Mouse (Mus musculus) intestine, embryonic 14.5 days (tissue): ENCODE measurements at regions not wholly inside any gene's neighbourhood (a gene's known extent, or its start where the extent isn't known, plus 50 kb on each side); places are given as distances from the start of the nearest gene placed in this dataset.

Experiments used
- ATAC-seq: fragments of 200-750 bp; cut with Nextera tagmentation; replicated peaks from 2 replicates; pipeline ENCODE4 v1.8.0; 2017; ENCODE audit warnings: low read depth, moderate number of reproducible peaks, moderate TSS enrichment, moderate library complexity; ENCODE audit not compliant: low FRiP score, low TSS enrichment
- DNase-seq: peaks from one replicate; pipeline ENCODE4 v3.0.0-alpha.2; 2018; ENCODE audit warnings: low spot score
- H3K27ac ChIP-seq: fragments of 300-500 bp; sonication (generic); 2 replicates; pipeline ENCODE4 v1.5.1; 2014; ENCODE audit warnings: low read depth, mild to moderate bottlenecking, control low read depth
- H3K27me3 ChIP-seq: fragments of 300-500 bp; sonication (generic); replicated peaks from 2 replicates; pipeline ENCODE4 v1.6.1; 2014; ENCODE audit warnings: low read length, control low read depth; ENCODE audit not compliant: control insufficient read depth, insufficient read depth
- H3K36me3 ChIP-seq: fragments of 300-500 bp; sonication (generic); 2 replicates; pipeline ENCODE4 v1.6.1; 2014; ENCODE audit warnings: low read length, control low read depth; ENCODE audit not compliant: control insufficient read depth, insufficient read depth
- H3K4me1 ChIP-seq: fragments of 300-500 bp; sonication (generic); replicated peaks from 2 replicates; pipeline ENCODE4 v1.6.1; 2014; ENCODE audit warnings: low read length, control low read depth, mixed read lengths; ENCODE audit not compliant: control insufficient read depth, insufficient read depth
- H3K4me2 ChIP-seq: fragments of 300-500 bp; sonication (generic); 2 replicates; pipeline ENCODE4 v1.6.1; 2014; ENCODE audit warnings: low read length
- H3K4me3 ChIP-seq: fragments of 300-500 bp; sonication (generic); 2 replicates; pipeline ENCODE4 v1.5.1; 2014; ENCODE audit warnings: low read depth, low read length, control low read depth, mixed read lengths
- H3K9ac ChIP-seq: fragments of 300-500 bp; sonication (generic); 2 replicates; pipeline ENCODE4 v1.6.1; 2014; ENCODE audit warnings: mild to moderate bottlenecking, low read length
- H3K9me3 ChIP-seq: fragments of 300-500 bp; sonication (generic); 2 replicates; pipeline ENCODE4 v1.6.1; 2016; ENCODE audit warnings: low read length, control low read depth; ENCODE audit not compliant: control insufficient read depth
- WGBS: fragments of 180-500 bp; shearing (Covaris S2); extraction: QIAGEN DNeasy Blood & Tissue Kit; methylation state at CpG from one replicate; pipeline ENCODE4 v1.1.7; 2014; 5-methylcytosine and 5-hydroxymethylcytosine counted together

- ATAC-seq, result no peak
- H3K27ac ChIP-seq, result no peak overlapping the region
- no peaks in the 10 kb centered on the region for H3K36me3 ChIP-seq
- H3K9ac ChIP-seq, result no peak overlapping the region
- no peaks in the 10 kb centered on the region for H3K27me3 ChIP-seq
- 70% methylated on average over 3 of the region's 3 CpGs for WGBS
- H3K4me2 ChIP-seq, result no peak overlapping the region
- H3K4me1 ChIP-seq, result no peaks in the 10 kb centered on the region
- DNase-seq, result no peak
- H3K9me3 ChIP-seq, result no peaks in the 10 kb centered on the region
- no peak overlapping the region for H3K4me3 ChIP-seq
Measured at GRCm38 (mm10) chr16:74814386-74814785, 402.8 kb upstream of the Robo2 start.

GRCm38 (mm10) chr16:74809154-74809825 is 397.7 kb upstream of the Robo2 start:
- Histone ChIP-seq H3K27me3 (no peaks in the 10 kb centered on the region), H3K9ac (no peak overlapping the region), H3K27ac (no peak overlapping the region), H3K4me2 (no peak overlapping the region), H3K4me1 (no peaks in the 10 kb centered on the region), H3K4me3 (no peak overlapping the region), H3K9me3 (no peaks in the 10 kb centered on the region), H3K36me3 (no peaks in the 10 kb centered on the region)
- WGBS, result 71% methylated on average over 7 of the region's 7 CpGs
- DNase-seq (no peak), ATAC-seq (no peak)

- Histone ChIP-seq H3K27ac (no peak overlapping the region), H3K4me2 (no peak overlapping the region), H3K4me3 (no peak overlapping the region), H3K9me3 (no peaks in the 10 kb centered on the region), H3K27me3 (no peaks in the 10 kb centered on the region), H3K9ac (no peak overlapping the region), H3K36me3 (no peaks in the 10 kb centered on the region), H3K4me1 (no peaks in the 10 kb centered on the region)
- WGBS, result 84% methylated on average over 2 of the region's 2 CpGs
- ATAC-seq (no peak), DNase-seq (no peak)
Measured at GRCm38 (mm10) chr16:74806775-74807174, 395.1 kb upstream of the Robo2 start.

DNA sequence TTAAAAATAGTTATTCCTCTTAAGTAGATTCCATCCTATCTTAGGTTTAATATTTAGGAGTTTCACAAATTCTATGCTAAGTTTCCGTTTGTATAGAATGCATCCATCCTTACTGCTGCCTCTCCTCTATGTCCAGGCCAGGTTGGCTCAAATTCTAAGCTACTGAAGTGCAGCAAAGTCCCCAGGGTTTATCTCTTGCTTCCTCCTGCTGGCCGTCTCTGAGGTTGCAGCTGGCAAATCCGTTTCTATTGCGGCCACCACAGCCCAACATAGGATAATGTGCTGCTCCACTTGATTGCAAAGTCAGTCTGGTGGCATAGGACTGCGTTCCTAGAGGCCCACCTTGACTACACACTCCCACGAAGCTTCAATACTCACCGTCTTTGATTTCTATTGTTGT is 389.7 kb upstream of the Robo2 start:
- no peaks in the 10 kb centered on the region for H3K9me3 ChIP-seq
- no peaks in the 10 kb centered on the region; the same call in 1 of the 2 replicates for H3K4me1 ChIP-seq
- WGBS, result 14% methylated on average over 7 of the region's 7 CpGs
- H3K4me3 ChIP-seq, result no peak overlapping the region
- no peak overlapping the region for H3K27ac ChIP-seq
- H3K36me3 ChIP-seq, result no peaks in the 10 kb centered on the region
- DNase-seq (peak; percentile 73), ATAC-seq (peak; percentile 75)
- no peak overlapping the region for H3K4me2 ChIP-seq
- no peak overlapping the region for H3K9ac ChIP-seq
- no peaks in the 10 kb centered on the region for H3K27me3 ChIP-seq

GRCm38 (mm10) chr16:74796303-74796653 is 384.7 kb upstream of the Robo2 start:
- Histone ChIP-seq H3K4me2 (no peak overlapping the region), H3K9me3 (no peaks in the 10 kb centered on the region), H3K4me3 (no peak overlapping the region), H3K9ac (no peak overlapping the region), H3K27ac (no peak overlapping the region), H3K36me3 (no peaks in the 10 kb centered on the region), H3K27me3 (no peaks in the 10 kb centered on the region), H3K4me1 (peaks cover 2% of the 10 kb centered on the region; the same call in 1 of the 2 replicates)
- DNase-seq, result no peak
- no peak for ATAC-seq
- WGBS, result 38% methylated on average over 2 of the region's 2 CpGs

DNA sequence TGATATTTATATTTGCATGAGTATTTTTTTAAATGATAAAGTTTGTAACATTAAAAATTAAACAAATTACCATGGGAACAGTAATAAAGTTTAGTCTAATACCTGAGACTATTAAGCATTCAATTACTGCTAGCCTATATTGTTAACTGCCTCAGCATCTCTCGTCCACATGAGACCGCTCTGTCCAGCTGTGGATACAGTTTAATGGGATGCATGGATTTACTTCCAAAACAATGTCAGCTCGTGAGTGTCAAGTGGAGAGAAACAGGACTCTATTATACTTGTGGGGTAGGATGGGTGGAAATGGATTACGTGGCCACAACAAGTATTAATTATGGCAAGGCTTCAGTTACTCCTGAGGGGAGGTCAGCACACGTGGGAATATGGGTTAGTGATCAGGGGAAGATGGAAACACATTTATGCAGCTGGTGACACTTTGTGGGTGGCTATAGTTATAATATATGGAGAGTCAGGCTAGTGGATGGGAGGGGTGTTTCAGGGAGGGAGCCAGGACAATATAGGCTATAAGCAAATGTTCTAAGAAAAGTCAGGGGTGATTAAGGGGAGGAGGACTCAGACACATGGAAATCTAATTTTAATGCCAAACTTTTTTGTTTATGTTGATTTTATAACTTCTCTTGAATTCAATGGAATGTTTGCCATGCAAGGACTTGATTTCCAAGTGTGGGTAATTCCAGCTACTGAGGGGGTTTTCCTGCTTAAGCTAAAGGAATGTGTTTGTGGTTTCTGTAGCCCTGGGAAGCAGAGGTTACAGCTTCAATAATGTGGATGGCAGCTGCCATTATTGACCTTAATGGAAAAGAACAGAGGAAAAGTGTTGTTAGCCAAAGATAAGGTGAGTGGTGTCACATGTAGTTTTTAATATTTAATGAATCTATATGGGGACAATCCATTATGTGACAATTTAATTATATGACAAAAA is 384.0 kb upstream of the Robo2 start:
- Histone ChIP-seq H3K4me3 (no peak overlapping the region), H3K27ac (no peak overlapping the region), H3K4me2 (no peak overlapping the region), H3K27me3 (no peaks in the 10 kb centered on the region), H3K9ac (no peak overlapping the region), H3K36me3 (no peaks in the 10 kb centered on the region), H3K4me1 (peaks cover 2% of the 10 kb centered on the region; the same call in 1 of the 2 replicates), H3K9me3 (no peaks in the 10 kb centered on the region)
- 56% methylated on average over 5 of the region's 5 CpGs for WGBS
- DNase-seq (no peak), ATAC-seq (no peak)

- H3K4me3 ChIP-seq, result no peak overlapping the region
- H3K27me3 ChIP-seq, result no peaks in the 10 kb centered on the region
- H3K36me3 ChIP-seq, result no peaks in the 10 kb centered on the region
- ATAC-seq (no peak), DNase-seq (no peak)
- H3K27ac ChIP-seq, result no peak overlapping the region
- no peak overlapping the region for H3K9ac ChIP-seq
- WGBS, result 83% methylated on average over 9 of the region's 9 CpGs
- H3K9me3 ChIP-seq, result no peaks in the 10 kb centered on the region
- no peak overlapping the region for H3K4me2 ChIP-seq
- H3K4me1 ChIP-seq, result no peaks in the 10 kb centered on the region
Measured at GRCm38 (mm10) chr16:74785365-74786119, 373.9 kb upstream of the Robo2 start.

DNA sequence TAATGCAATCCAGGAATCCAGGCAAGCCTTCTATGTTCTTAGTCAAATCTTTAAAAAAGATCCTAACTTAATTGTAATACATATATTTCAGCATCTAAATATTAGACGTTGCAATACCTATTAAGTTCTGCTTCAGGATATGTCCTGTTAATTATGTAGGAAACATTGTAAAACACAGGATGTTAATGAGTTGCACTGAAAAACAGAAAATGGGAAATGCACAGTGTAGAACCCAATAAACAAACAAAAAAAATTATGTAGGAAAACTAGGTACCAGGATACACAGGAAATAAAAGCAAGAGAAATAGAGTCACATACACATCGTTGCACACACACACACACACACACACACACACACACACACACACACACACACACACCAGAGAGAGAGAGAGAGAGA is 368.8 kb upstream of the Robo2 start:
- Histone ChIP-seq H3K4me1 (no peaks in the 10 kb centered on the region), H3K27me3 (no peaks in the 10 kb centered on the region), H3K27ac (no peak overlapping the region), H3K4me3 (no peak overlapping the region), H3K9ac (no peak overlapping the region), H3K36me3 (no peaks in the 10 kb centered on the region), H3K4me2 (no peak overlapping the region), H3K9me3 (no peaks in the 10 kb centered on the region)
- DNase-seq (no peak), ATAC-seq (no peak)
- 91% methylated on average over 2 of the region's 2 CpGs for WGBS
